Mouse (Mus musculus) induced T-regulatory cell, adult 2 months (primary cell): ENCODE results near the gene Podn.

Experiments used
- DNase-seq: peaks from one replicate; pipeline ENCODE4 v3.0.0-alpha.2; 2012; ENCODE audit warnings: low read depth

Gene Podn

GRCm38 (mm10) chr4:108045136-108046107, 50.8 kb downstream of the Podn start:
- no peak for DNase-seq

DNA sequence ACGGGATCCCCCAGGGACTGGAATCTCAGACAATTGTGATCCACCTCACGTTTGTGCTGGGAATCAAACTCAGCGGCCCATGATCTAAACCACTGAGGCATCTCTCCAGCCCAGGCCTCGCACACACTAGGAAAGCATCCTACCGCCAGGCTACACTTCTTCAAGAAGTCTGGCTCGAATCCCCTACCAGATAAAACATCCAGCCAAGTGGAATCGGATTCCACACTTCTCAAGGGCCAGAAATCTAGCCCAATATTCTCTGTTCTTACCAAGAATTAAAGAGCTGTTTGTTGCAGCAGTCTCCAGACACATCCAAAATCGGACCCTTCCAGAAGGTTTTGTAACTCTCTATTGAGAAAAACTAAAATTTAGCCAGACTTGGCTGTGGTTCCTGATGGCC, 59.2 kb downstream of the Podn start:
- DNase-seq: no peak

- DNase-seq: no peak
These were observed 63.0 kb downstream of the Podn start for GRCm38 (mm10) chr4:108033041-108033764.

- no peak for DNase-seq
These were observed 63.8 kb downstream of the Podn start for GRCm38 (mm10) chr4:108032352-108032849.

DNA sequence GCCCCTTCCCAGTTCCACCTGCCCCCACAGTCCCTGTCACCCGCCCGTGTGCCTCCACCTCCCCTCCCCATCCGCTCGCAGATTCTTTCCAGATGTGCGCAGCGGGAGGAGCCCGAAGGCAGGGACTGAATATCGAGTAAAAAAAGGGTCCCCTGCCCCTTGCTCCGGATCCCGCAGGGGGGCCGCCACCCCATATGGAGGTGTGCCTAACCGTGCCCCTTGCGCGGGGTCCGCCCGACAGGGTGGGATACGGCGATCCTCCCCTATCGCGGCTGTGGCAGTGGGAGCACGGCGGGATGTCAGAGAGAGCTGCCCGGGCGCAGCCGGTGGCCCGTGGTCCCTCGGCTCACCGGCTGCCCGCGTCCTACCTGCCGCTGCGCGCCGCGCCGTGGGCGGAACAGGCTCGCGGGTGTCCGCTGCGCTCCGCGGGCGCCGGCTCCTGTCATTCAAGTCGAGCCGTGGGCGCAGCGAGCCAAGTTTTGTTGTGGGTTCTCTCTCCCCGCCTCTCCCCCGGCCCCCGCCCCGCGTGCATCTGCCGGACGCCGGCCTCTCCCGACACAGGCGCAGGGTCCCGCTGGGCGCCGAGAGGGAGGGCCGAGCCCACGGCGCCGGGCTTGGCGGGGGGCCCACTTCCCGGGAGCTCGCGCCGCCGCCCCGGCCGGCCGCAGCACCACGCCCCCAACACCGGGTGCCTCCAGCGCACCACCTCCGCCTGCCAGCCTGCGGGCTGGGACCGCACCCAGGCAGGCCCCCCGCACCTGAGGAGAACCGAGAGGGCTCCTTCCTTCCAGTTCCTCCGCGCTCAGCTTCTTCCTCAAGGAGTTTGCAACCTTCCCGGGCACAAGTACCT, 64.5 kb downstream of the Podn start:
- peak; percentile 9 for DNase-seq

DNA sequence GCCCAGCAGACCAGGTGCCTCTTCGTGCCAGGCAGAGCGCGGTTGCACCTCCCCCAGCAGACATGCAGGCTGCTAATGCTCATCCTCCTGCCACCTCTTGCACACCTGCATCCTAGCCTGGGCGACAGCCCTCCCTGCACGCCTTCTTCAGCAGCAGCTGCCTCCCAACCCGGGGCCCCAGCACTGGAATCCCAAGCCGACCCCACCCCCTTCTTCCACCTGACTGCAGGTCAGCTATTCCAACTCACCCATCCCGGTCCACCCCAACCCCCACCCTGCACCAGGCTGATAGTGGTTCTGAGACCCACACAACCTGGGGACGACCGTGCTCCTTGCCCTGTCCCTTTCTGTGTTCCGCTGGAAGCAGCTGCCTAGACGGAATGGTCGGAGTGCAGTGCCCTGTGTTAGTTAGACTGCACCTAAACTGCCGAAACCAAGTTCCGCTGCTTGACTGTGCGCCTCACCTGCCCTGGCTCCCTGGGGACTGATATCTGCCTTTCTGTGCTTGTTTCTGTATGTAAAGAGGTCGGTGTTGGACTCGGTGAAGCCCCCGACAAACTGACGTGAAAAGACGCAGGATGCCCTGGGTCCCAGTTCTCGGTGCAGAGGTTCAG, 65.2 kb downstream of the Podn start:
- DNase-seq: no peak

DNA sequence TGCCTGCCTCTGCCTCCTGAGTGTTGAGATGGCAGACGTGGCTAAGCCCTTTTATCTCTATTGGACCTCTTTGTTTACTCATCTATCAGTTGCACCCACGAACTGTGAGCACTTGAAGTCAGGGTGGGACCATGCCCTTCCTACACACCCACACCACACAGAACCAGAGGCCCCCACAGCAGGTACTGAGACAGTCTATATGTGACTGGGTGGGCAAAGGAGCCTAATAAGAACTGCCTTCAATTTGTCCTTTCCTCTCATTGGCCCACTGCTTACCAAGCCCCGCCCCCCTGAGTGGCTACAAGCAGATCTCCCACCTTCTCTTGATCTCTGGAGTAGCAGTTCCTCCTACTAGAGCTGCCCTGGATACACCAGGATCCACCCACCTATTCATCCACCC, 70.1 kb downstream of the Podn start:
- no peak for DNase-seq

DNA sequence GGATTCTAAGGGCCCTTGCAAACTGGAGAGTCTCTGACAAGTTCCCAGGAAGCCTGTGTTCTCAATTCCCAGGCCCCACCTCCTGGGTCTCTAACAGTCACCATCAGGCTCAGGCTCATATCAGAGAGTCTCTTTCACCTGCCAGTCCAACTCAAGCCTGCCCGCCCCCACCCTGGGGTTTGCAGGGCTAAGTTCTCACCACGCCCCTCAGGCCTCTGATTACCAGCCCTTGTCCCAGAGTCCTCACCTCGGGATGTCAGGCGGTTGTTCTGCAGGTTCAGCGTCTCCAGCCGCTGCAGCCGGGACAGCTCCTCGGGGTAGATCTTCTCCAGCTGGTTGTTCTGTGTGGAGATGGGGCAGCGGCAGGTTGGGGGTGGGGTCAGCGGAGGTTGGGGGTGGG, 71.0 kb downstream of the Podn start:
- no peak for DNase-seq

DNA sequence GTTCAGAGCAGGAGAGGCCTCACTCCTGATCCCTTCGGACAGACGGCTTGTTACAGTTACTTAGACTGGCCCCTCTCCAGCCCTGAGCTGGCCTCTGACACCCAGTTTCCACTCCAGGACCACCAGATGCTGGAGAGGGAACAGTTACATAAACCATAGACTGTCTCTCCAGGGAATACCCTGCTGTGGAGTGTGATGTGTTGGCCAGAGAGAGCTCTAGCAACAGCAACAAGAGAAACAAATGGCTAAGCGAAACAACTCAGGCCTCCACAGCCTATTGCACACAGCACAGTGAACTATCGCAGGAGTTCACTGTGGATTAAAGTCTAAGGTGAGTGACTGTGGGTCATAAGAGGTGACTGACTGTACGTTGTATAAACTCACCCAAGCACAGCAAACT, 71.6 kb downstream of the Podn start:
- DNase-seq: no peak

GRCm38 (mm10) chr4:108023186-108023585, 73.1 kb downstream of the Podn start:
- DNase-seq: no peak

- DNase-seq: no peak
These were observed 76.1 kb downstream of the Podn start for GRCm38 (mm10) chr4:108020178-108020577.

- no peak for DNase-seq
These were observed 77.0 kb downstream of the Podn start for GRCm38 (mm10) chr4:108018961-108019921.

DNA sequence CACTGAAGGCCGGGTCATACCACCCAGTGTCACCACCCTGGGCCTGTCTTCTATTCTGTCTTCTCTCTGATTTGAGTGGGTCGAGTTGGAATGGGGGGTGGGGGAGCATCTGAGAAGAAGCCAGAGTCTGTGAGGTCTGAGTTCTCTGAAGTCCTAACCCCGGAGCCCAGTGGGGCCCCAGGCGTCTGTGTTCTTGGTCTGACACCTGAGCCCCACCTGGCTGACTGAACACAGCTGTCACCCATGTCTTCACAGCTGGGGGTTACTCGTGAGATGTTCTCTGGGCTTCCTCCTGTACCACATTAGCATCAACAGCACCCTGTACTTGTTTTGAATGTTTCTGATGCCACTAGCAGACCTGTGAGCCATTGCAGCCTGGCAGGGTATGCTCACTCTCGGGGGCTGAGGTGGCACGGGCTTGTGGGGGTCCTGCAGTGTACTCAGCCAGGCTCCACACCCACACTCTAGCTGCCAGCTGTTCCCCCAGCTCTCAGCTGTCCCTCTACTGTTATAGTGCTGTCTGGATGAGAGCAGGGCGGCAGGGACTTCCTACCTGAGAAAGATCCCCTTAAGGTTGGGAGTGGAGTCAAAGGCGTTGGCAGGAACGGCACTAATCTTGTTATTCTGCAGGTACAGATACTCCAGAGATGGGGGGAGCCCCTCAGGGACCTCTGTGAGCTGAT, 77.9 kb downstream of the Podn start:
- no peak for DNase-seq

- no peak for DNase-seq
These were observed 78.4 kb downstream of the Podn start for GRCm38 (mm10) chr4:108017839-108018238.

DNA sequence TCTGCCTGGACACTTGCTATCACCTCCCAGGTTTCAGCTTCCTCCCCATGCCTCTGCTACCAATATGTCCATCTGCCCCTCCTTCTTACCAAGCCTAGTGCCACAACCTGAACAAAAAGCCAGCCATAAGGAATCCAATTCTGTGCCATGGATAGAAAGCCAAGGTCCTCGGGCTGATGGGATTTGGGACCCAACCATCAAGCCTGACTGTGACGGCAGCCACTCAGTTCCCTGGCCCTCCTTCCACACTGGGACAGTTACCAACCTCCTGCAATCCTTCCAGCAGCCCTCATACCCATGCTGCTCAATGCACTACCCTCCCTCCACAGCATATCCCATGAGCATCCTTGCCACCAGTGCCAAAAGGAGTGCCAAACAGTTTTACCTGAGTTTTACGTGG, 79.9 kb downstream of the Podn start:
- DNase-seq: no peak

DNA sequence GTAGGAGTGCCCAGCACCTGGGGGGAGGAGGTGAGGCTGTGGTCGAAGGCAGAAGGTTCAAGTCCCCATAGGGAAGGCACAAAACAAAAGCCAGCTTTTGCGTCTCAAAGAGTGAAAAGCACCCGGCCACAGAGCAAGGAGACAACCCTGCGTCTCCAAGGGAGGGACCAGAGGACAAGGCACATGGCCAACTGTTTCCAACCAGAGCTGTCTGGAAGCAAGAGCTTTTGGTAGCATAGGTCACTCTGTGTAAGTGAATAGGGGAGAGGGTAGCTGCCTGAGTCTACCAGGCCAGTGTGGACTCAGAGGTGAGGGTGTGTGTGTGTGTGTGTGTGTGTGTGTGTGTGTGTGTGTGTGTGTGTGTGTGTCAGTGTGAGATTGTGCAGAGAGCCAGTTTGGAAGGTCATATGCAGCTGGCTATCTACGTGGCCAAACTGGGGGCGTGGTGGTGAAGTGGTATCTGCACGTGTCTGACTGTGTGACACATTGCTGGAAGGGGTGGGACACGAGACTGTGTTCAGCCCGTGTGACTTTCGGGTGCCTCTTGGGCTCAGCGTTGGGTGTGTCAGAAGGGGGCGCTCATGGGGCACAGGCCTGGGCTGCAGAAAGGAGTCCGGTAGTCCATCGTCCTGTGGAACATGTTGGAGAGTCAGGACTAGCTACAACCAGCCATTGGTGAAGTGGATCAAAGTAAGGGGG, 81.0 kb downstream of the Podn start:
- no peak for DNase-seq

DNA sequence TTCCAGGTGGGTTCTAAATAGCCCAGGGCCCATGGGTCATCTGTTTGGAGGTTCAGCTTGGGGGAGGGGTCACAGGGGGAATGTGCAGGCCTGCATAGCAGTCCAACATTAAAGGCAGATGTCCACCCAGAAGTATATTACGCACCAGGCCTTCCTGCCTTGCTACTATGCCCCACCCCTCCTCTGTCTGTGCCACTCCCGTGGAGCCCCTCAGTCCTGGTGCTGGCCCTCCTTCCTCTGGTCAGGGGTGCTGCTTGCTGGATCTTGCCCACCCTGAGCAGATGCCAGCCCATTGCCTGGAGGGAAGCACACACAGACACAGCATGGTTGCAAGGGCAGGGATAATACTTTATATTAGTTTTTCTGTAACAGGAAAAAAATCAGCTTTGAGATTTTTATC, 81.8 kb downstream of the Podn start:
- no peak for DNase-seq

- no peak for DNase-seq
These were observed 87.7 kb downstream of the Podn start for GRCm38 (mm10) chr4:108008541-108008940.

GRCm38 (mm10) chr4:108007532-108008103, 88.6 kb downstream of the Podn start:
- DNase-seq: no peak
